Mouse (Mus musculus): Measurements from ENCODE around the gene Gm11492.
A peak's percentile ranks its signal among the peaks of the same experiment; 100 is the strongest.

Gene Gm11492

DNA sequence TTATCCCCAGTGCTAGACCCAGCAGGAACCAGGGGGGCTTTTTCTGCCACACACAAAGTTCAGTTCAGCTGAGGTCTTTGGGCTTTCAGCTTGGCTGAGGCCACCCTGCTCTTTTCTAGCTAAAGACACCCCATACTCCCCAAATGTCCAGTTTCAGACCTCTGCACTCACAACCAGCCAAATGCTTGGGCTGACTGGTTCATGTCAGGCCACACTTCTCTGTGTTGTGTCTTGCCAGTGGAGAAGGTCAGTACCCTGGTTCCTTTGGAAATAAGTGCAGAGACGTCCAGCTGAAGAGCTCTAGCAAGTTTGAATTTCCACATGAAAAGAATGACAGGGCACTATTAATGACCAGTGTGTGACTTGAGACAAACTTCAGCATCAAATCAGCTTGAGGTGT is 13.3 kb downstream of the Gm11492 start:
- DNase-seq = no peak

- DNase-seq = no peak
These were observed 14.2 kb downstream of the Gm11492 start for GRCm38 (mm10) chr11:87580543-87581085.

- no peak for DNase-seq
These were observed 14.9 kb downstream of the Gm11492 start for GRCm38 (mm10) chr11:87581161-87581865.

DNA sequence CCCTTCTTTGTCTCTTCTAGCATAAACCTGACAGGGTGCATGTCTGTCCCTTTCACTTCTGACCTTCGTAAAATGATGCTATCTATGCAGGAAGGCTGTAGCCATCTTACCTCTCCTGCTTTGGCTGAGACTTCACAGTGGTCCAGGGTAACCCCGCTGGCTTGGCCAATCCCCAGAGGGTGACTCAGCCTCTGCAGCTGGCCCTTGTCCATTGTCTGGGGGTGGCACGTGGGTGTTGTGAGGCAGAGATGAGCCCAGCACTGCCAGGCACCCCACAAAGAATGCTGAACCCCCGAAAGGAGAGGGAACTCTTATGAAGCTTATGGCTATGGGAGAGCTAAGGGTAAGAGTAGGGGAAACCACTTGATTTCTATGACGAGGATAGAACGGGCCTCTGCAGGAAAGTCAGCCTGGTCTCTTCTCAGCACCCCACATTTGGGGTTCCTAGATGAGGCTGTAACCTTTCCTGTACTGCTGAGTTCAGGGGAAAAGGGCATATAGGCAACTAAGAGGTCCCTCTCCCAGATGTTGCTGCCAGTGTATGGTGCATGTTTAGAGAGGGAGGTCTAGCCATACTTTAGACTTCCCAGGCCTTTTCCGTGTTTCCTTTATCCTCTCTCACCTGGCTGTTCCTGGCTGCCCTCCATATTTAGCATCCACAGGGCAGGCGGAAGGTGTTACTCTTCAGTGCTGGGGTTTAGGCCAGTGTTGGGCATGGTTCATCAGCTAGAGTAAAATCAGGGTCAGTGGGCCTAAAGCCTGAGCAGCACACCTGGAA is 15.7 kb downstream of the Gm11492 start:
- no peak for DNase-seq

GRCm38 (mm10) chr11:87583291-87584034 is 17.0 kb downstream of the Gm11492 start:
- no peak for DNase-seq

GRCm38 (mm10) chr11:87584711-87585505 is 18.5 kb downstream of the Gm11492 start:
- DNase-seq = no peak

DNA sequence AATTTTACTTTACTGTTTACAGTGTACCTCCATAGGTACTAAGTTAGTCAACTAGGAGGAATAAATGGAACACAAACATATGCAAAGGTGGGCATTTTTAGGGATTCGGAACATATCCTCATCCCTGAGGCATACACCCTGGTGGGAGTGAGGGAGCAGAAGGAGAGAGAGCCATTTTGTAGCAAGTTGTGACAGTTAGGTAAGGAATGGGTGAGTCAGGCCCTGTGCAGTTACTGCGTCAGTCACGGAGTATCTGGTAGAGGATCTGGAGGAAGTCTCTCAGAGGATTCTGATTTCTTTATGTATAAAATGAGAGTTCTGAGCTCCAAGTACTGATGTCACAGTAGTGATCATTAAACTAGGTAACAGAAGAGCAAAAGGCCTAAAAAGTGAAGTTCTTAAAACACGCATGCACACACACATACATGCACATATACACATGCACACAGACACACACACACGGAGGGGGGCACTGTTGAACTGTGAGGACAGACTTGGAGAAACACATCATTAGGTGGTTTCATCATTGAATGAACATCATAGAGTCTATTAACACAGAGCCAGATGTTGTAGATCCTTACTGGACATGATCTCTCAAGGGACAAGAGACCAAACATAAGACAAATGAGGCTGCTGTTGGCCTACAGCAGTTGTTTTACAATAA is 20.9 kb downstream of the Gm11492 start:
- DNase-seq = no peak

DNA sequence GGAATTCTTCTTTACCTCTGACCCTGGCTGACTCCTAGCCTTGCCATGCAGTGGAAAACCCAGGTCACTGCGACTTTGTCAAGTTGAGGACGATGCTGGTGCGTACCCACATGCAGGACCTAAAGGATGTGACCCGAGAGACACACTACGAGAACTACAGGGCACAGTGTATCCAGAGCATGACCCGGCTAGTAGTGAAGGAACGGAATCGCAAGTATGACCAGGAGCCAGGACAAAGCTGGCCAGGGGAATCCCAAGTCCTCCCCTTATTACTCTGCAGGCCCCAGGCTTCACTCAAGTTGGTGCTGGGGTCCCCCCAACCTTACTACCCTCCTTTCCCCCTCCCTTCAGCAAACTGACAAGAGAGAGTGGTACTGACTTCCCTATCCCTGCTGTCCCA is 23.2 kb downstream of the Gm11492 start:
- no peak for DNase-seq

DNA sequence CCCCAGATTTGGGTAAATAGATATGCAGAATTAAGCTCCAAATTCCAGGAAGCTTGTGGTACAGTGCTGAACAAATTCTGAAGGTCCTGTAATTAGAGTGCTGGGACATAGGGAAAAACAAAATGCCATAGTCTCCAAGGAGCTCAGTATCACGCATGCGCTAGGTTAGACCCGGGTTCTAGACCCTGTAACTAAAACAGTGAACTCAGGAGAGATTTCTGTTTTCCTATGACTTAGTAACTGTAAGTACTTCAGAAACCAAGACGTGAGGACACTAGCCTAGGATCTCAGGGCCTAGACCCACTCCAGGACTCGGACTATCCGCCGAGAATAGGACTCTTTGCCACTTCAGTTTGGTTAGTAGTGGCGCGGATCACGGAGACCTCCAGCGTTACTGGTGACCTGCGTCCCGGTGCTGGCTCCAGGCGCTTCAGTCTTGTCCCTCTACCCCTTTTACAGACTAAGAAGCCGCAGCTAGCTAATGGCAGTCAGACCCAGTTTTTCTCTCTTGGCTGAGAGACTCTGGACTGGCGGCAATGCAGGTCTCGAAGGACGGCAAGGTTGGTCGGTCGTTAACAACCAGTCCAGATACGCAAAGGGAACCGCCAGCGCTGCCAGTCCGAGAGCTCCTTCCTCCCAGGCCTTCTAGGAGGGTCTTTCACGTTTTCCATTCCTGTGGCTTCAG is 24.5 kb downstream of the Gm11492 start:
- peak; percentile 50 for DNase-seq

DNA sequence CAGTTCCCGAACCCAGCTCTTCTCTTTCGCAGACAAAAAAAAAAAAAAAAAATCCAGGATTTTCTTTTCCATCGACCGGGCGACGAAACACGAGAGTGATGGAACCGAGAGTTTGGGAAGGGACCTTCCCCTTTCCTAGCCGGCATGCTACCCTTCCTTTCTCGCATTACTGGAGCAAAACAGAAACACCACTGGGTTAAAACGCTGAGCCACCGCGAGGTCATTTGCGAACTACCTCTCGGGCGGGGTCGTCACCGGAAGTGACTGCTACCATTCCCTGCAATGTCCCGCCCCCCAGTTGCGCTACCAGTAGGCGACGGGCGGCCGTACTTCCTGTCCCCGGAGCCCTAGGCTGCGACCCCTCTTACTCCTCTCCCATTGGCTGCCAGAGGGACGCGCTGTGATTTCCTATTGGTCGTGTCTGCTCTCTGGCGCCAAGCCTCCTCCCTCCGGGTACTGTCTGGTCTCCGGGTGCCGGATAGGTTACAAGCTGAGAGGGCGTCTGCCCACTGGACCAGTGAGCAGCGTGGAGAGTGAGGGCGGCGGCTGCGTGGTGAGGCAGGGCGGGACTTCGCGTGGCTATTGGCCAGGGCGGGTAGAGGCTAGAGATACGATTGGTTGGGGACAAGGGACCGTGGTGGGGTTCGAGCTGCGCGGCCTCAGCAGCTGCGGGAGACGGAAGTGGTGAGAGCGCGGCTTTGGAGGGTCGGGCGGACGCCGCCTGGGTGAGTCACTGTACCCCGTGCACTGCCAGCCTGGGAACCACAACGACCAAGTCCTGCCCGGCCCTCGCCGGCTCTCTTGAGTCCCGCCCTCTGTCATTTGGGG is 25.3 kb downstream of the Gm11492 start, which contains the start of gene Mtmr4:
TSS of gene Mtmr4 (plus strand) at position 637 of the 828 bp plus-strand sequence.
- peak; percentile 97 for DNase-seq

DNA sequence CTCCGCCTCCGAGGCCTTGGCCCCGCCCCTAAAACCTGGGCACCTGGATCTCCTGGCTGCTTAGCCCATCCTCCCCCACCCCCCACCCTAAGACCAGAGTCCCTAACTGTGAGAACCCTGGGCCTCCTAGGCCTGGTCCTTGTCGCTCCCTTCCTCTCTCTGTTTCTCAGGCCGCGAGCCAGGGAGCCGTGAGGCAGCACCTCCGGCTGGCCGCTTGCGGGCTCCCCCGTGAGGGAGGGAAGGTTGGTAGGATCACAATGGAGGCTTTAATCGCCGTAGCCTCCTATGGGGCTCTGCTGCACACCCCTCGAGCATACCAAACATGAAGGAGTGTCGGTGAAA is 25.9 kb downstream of the Gm11492 start:
- no peak for DNase-seq

DNA sequence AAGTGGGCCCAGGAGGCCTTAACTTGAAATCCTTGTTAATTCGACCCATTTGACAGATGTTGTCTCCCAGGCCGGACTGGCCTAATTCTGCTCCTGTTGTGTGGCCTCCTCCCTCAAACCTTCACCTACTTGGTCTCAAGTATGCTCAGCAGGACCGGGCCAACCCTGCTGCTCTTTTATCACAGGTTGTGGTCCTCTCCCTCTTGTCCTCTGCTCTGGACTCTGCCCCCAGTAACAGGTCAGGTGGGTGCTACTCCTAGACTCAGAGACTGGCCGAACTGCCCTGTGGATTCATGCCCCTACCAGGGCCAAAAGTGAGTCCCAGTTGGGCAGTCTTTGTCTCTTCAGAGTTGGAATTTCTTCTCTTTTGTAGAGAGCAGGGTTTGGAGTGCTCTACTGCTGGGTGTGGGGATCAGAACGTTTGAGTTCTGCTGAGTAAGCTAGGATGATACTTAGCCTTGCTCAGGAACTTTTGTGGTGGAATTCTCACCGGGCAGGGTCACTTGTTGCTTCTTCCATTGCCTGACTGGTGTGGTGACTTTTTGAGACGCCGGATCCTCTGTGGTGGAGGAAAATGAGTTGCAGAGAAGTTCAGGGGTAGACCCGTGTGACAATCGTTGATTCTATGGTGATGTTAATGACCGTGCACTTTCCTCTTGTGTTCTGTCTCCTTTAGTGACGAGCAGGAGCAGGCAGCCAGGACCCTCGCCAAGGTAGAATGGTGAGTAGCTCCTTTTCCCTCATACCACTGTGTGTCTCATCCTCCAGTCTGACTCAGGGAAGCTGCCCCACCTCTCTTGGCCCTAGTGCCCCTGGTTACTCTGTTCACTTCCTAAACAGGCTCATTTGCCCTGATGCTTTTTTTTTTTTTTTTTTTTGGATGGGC is 26.5 kb downstream of the Gm11492 start:
- DNase-seq = no peak

GRCm38 (mm10) chr11:87595327-87595841 is 28.9 kb downstream of the Gm11492 start:
- peak; percentile 80 for DNase-seq

GRCm38 (mm10) chr11:87595976-87596375 is 29.5 kb downstream of the Gm11492 start:
- no peak for DNase-seq

- DNase-seq = no peak
These were observed 30.0 kb downstream of the Gm11492 start for GRCm38 (mm10) chr11:87596492-87596891.

DNA sequence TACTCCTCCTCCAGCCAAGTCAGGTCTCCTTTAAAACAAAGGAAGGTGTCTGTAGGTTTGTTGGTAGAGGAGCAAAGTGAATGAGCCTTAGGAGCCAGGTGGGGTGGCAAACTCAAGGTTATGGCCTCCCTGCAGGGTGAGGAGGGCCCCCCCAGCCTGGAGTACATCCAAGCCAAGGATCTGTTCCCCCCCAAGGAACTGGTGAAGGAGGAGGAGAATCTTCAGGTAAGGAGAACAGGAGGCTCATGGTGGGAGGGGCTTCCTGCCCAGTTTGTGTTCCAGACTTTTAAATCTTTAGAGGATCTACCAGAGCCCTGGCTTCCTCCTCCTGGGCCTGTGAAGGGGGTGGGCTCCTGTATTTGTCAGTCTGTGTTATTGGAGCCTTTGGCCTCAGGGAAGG is 30.6 kb downstream of the Gm11492 start:
- no peak for DNase-seq

DNA sequence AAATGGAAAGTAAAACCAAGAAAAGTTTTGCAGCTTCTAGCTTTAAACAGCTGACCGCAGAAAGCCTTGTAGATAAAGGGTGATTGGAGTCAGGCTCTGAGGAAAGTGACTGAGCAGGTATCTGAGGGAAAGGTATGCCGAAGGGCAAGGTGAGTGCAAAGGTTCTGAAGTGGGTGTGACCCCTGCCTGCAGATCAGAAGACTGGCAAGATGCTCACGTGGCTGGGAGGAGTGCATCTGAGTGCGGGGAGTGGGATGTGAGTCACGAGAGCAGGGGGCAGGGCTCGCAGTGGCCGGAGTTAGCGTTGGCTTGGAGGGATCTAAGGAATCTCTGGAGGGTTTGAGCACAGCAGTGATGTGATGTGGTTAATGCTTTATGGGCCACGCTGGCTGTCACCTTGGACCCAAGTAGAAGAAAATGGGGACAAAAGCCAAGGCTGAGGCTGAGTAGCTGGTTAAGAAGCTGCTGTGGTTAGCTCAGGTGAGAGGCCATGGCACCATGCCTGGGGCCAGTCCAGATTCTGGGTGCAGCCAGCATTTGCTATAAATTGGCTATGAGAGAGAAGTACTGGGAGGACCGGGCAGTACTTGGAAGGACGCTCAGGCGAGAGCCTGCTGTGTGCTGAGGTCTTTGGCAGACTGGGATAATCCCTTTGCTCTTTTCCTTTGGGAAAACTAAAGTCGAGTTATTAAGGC is 33.1 kb downstream of the Gm11492 start:
- DNase-seq = no peak

DNA sequence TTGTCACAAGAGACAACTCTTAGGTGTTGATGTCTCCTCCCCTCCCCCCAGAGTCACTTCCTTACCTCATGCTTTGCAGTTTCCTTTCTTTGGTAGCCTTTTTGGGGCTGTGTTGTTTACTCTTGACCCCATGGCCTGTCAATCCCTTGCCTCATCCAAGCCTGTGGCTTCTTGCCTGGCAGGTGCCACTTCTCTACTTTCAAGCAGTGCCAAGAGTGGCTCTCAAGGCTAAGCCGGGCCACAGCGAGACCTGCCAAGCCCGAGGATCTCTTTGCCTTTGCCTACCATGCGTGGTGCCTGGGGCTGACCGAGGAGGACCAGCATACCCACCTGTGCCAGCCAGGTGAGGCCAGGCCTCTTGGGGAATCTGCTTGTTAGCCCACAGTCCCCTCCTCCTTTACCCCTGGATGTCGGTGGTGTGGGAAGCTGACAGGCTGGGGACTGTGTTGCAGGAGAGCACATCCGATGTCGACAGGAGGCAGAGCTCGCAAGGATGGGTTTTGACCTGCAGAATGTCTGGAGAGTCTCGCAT is 33.9 kb downstream of the Gm11492 start:
- DNase-seq = peak; percentile 6

Measured in thymus, postnatal 4 days (tissue).